Mouse (Mus musculus) thymus, adult 18-20 months (tissue): Measurements from ENCODE around the gene Scn2b.

ENCODE experiments used
- DNase-seq, 2 experiments: peaks; one replicate each; pipeline ENCODE4 v3.0.0; 2022; ENCODE audit warnings: mixed read lengths in 2 of 2

Gene Scn2b

GRCm38 (mm10) chr9:45119954-45120530 lies 2.5 kb downstream of the Scn2b start:
- DNase-seq, result no peak

- DNase-seq, result no peak
Measured at GRCm38 (mm10) chr9:45120567-45120966, 3.0 kb downstream of the Scn2b start.

- peak; percentile 82 to 87 for DNase-seq
Measured at GRCm38 (mm10) chr9:45121001-45121400, 3.4 kb downstream of the Scn2b start.

GRCm38 (mm10) chr9:45121769-45122168 lies 4.2 kb downstream of the Scn2b start:
- DNase-seq, result peak; percentile 76 to 82

- peak; percentile 59 to 81 for DNase-seq
Measured at GRCm38 (mm10) chr9:45122209-45122761, 4.7 kb downstream of the Scn2b start.

- peak in 1 of 2 experiments; percentile 5 for DNase-seq
Measured at GRCm38 (mm10) chr9:45125211-45125610, 7.6 kb downstream of the Scn2b start.

- peak in 1 of 2 experiments; percentile 56 for DNase-seq
Measured at GRCm38 (mm10) chr9:45126941-45127340, 9.4 kb downstream of the Scn2b start.

GRCm38 (mm10) chr9:45130119-45130518 lies 12.5 kb downstream of the Scn2b start:
- DNase-seq, result no peak

GRCm38 (mm10) chr9:45133484-45134310 lies 16.1 kb downstream of the Scn2b start:
- DNase-seq, result peak; percentile 50 to 59

- no peak for DNase-seq
Measured at GRCm38 (mm10) chr9:45136442-45137169, 19.0 kb downstream of the Scn2b start.

GRCm38 (mm10) chr9:45138191-45139032 lies 20.8 kb downstream of the Scn2b start, which contains the start of gene Scn4b:
Gene Scn4b (plus strand): TSS chr9:45138395.
- DNase-seq, result peak; percentile 54

- DNase-seq, result no peak
Measured at GRCm38 (mm10) chr9:45139082-45139481, 21.5 kb downstream of the Scn2b start.

GRCm38 (mm10) chr9:45140945-45141344 lies 23.4 kb downstream of the Scn2b start:
- DNase-seq, result no peak

- DNase-seq, result no peak
Measured at GRCm38 (mm10) chr9:45142686-45143085, 25.1 kb downstream of the Scn2b start.

- DNase-seq, result no peak
Measured at GRCm38 (mm10) chr9:45145533-45146266, 28.1 kb downstream of the Scn2b start.

GRCm38 (mm10) chr9:45146267-45146597 lies 28.6 kb downstream of the Scn2b start:
- DNase-seq, result peak; percentile 59 to 78

GRCm38 (mm10) chr9:45150933-45151332 lies 33.4 kb downstream of the Scn2b start:
- no peak for DNase-seq

- peak; percentile 46 to 66 for DNase-seq
Measured at GRCm38 (mm10) chr9:45153361-45153760, 35.8 kb downstream of the Scn2b start.

GRCm38 (mm10) chr9:45167903-45168302 lies 50.3 kb downstream of the Scn2b start:
- no peak for DNase-seq

GRCm38 (mm10) chr9:45170150-45170549 lies 52.6 kb downstream of the Scn2b start:
- no peak for DNase-seq

- DNase-seq, result no peak
Measured at GRCm38 (mm10) chr9:45171073-45171610, 53.6 kb downstream of the Scn2b start.
